Mouse (Mus musculus) cortical plate, adult 2 months (tissue): Measurements from ENCODE around the gene Il18bp.

Source experiments
- CTCF ChIP-seq: fragments of 200-500 bp; IDR thresholded peaks from 2 replicates; pipeline ENCODE4 v1.5.1; 2011; ENCODE audit warnings: mild to moderate bottlenecking, control low read depth, low read length; ENCODE audit not compliant: insufficient read depth; ENCODE audit errors: extremely low read depth
- POLR2A ChIP-seq: fragments of 200-500 bp; IDR thresholded peaks from 2 replicates; pipeline ENCODE4 v1.6.1; 2011; ENCODE audit warnings: mild to moderate bottlenecking, low read length, control low read depth; ENCODE audit not compliant: insufficient read depth; ENCODE audit errors: extremely low read depth

DNA sequence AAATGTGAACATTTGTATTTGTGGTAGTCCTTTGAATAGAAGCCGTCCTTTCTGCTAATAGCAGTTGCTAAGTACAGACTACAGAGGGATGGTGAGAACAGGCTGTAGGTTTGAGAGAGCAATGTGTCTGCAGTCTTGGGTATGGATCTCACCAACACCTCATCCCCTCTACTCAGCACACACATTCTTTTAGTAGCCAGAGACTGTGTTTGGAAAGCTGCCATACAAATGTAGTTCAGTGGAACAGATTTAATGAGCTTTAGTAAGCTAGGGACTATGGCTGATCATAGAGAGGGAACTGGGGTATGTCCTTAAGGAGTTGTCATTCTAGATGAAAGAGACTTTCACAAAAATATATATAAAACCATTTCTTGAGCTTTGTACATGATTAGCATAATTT is 51.2 kb downstream of the Il18bp start:
- TF ChIP-seq CTCF (no peak), POLR2A (no peak)
